Mouse (Mus musculus) thymus, postnatal 25 days (tissue): ENCODE results near the gene Angptl6.

Experiments used
- DNase-seq: peaks from one replicate; pipeline ENCODE4 v3.0.0; 2022

Angptl6 gene

GRCm38 (mm10) chr9:20878710-20879065, 839 bp downstream of the Angptl6 start:
- no peak for DNase-seq

- peak; percentile 99 for DNase-seq
These were observed 1.4 kb downstream of the Angptl6 start for GRCm38 (mm10) chr9:20878041-20878709.

- DNase-seq, result no peak
These were observed 2.1 kb downstream of the Angptl6 start for GRCm38 (mm10) chr9:20877118-20878040.

GRCm38 (mm10) chr9:20876318-20877117, 3.0 kb downstream of the Angptl6 start:
- DNase-seq, result no peak

- DNase-seq, result no peak
These were observed 4.3 kb downstream of the Angptl6 start for GRCm38 (mm10) chr9:20875021-20875790.

GRCm38 (mm10) chr9:20873521-20873920, 6.0 kb downstream of the Angptl6 start:
- DNase-seq, result no peak

GRCm38 (mm10) chr9:20872991-20873390, 6.5 kb downstream of the Angptl6 start:
- no peak for DNase-seq

GRCm38 (mm10) chr9:20870211-20871173, 9.0 kb downstream of the Angptl6 start:
- no peak for DNase-seq

- no peak for DNase-seq
These were observed 10.3 kb downstream of the Angptl6 start for GRCm38 (mm10) chr9:20869246-20869645.

- DNase-seq, result peak; percentile 58
These were observed 11.0 kb downstream of the Angptl6 start, which contains the start of gene A230050P20Rik for GRCm38 (mm10) chr9:20868448-20869001. Gene A230050P20Rik, plus strand, starts transcription at chr9:20868642.

GRCm38 (mm10) chr9:20866879-20867278, 12.6 kb downstream of the Angptl6 start:
- DNase-seq, result no peak

GRCm38 (mm10) chr9:20862225-20862624, 17.3 kb downstream of the Angptl6 start:
- no peak for DNase-seq

GRCm38 (mm10) chr9:20861821-20862220, 17.7 kb downstream of the Angptl6 start:
- peak; percentile 50 for DNase-seq

- no peak for DNase-seq
These were observed 19.6 kb downstream of the Angptl6 start for GRCm38 (mm10) chr9:20859926-20860325.

- peak; percentile 51 for DNase-seq
These were observed 22.4 kb downstream of the Angptl6 start for GRCm38 (mm10) chr9:20857131-20857530.

GRCm38 (mm10) chr9:20850179-20850578, 29.3 kb downstream of the Angptl6 start:
- DNase-seq, result no peak

- no peak for DNase-seq
These were observed 36.9 kb downstream of the Angptl6 start for GRCm38 (mm10) chr9:20842670-20843069.

GRCm38 (mm10) chr9:20842211-20842610, 37.3 kb downstream of the Angptl6 start:
- no peak for DNase-seq

GRCm38 (mm10) chr9:20838931-20839330, 40.6 kb downstream of the Angptl6 start:
- no peak for DNase-seq

GRCm38 (mm10) chr9:20837184-20837947, 42.2 kb downstream of the Angptl6 start:
- no peak for DNase-seq
